Mouse (Mus musculus): Measurements from ENCODE around the gene Lbx2.

The Lbx2 gene

GRCm38 (mm10) chr6:83086121-83087035 is at the start of gene Lbx2:
TSS of gene Lbx2 (plus strand) at chr6:83086367.
- 7% methylated on average over 42 of the region's 42 CpGs for WGBS

- WGBS: 83% methylated on average over 8 of the region's 8 CpGs
These were observed 49.0 kb upstream of the Lbx2 start for GRCm38 (mm10) chr6:83037188-83037587.

GRCm38 (mm10) chr6:83038496-83039012 is 47.6 kb upstream of the Lbx2 start:
- 19% methylated on average over 24 of the region's 24 CpGs for WGBS

- WGBS: 83% methylated on average over 5 of the region's 5 CpGs
These were observed 45.6 kb upstream of the Lbx2 start for GRCm38 (mm10) chr6:83040601-83041000.

- WGBS: 79% methylated on average over 6 of the region's 6 CpGs
These were observed 42.6 kb upstream of the Lbx2 start for GRCm38 (mm10) chr6:83043561-83043960.

GRCm38 (mm10) chr6:83043993-83044392 is 42.2 kb upstream of the Lbx2 start:
- WGBS: 90% methylated on average over 5 of the region's 5 CpGs

- 70% methylated on average over 9 of the region's 9 CpGs for WGBS
These were observed 41.4 kb upstream of the Lbx2 start for GRCm38 (mm10) chr6:83044742-83045141.

GRCm38 (mm10) chr6:83049367-83049766 is 36.8 kb upstream of the Lbx2 start:
- 70% methylated on average over 10 of the region's 10 CpGs for WGBS

GRCm38 (mm10) chr6:83053136-83053960 is 32.8 kb upstream of the Lbx2 start:
- 4% methylated on average over 26 of the region's 26 CpGs for WGBS

- under 1% methylated on average over 64 of the region's 64 CpGs for WGBS
These were observed 31.9 kb upstream of the Lbx2 start, which contains the start of gene Aup1 for GRCm38 (mm10) chr6:83054074-83054851. TSS of gene Aup1 (plus strand) at chr6:83054521.

- WGBS: under 1% methylated on average over 48 of the region's 50 CpGs
These were observed 31.2 kb upstream of the Lbx2 start, which contains the start of gene Htra2 for GRCm38 (mm10) chr6:83054871-83055431. TSS of gene Htra2 (minus strand) at chr6:83055273.

GRCm38 (mm10) chr6:83057790-83058189 is 28.4 kb upstream of the Lbx2 start, which contains the start of gene Dqx1:
TSS of gene Dqx1 (plus strand) at chr6:83057844.
- 48% methylated on average over 3 of the region's 3 CpGs for WGBS

- WGBS: 74% methylated on average over 2 of the region's 2 CpGs
These were observed 27.4 kb upstream of the Lbx2 start for GRCm38 (mm10) chr6:83058725-83059124.

GRCm38 (mm10) chr6:83065995-83066394 is 20.2 kb upstream of the Lbx2 start:
- WGBS: 38% methylated on average over 8 of the region's 8 CpGs

- WGBS: 26% methylated on average over 6 of the region's 6 CpGs
These were observed 19.7 kb upstream of the Lbx2 start for GRCm38 (mm10) chr6:83066441-83066840.

GRCm38 (mm10) chr6:83068221-83068620 is 17.9 kb upstream of the Lbx2 start:
- 32% methylated on average over 8 of the region's 8 CpGs for WGBS

- WGBS: 2% methylated on average over 81 of the region's 81 CpGs
These were observed 17.3 kb upstream of the Lbx2 start for GRCm38 (mm10) chr6:83068706-83069487.

- 2% methylated on average over 69 of the region's 69 CpGs for WGBS
These were observed 16.5 kb upstream of the Lbx2 start for GRCm38 (mm10) chr6:83069488-83070246.

- WGBS: 4% methylated on average over 10 of the region's 10 CpGs
These were observed 16.1 kb upstream of the Lbx2 start, which contains the start of gene Tlx2 for GRCm38 (mm10) chr6:83070247-83070310. TSS of gene Tlx2 (minus strand) at chr6:83070293.
